Mouse (Mus musculus) Patski (cell line): ENCODE measurements at regions not wholly inside any gene's neighbourhood (a gene's known extent, or its start where the extent isn't known, plus 50 kb on each side); places are given as distances from the start of the nearest gene placed in this dataset.

ENCODE experiments used
- ATAC-seq: fragments of 100-300 bp; one replicate; pipeline ENCODE4 v1.8.0; 2021
- CTCF ChIA-PET: fragments of 350-600 bp; sonication (Branson Sonifier 250); formaldehyde crosslinking; loops from one replicate; lab custom pipeline; 2022; ENCODE audit warnings: inconsistent platforms; lab: Charles Lee
- POLR2A ChIA-PET: fragments of 350-600 bp; sonication (Branson Sonifier 250); formaldehyde crosslinking; loops from one replicate; lab custom pipeline; 2022; ENCODE audit warnings: antibody characterized with exemption, inconsistent platforms; lab: Charles Lee
- DNase-seq: peaks from one replicate; pipeline ENCODE4 v3.0.0-alpha.2; 2011; ENCODE audit warnings: low read depth, low spot score
- H3K27me3 ChIP-seq: fragments of 371-371 bp; one replicate; pipeline ENCODE4 v1.5.1; 2021
- CTCF ChIP-seq: fragments of 100-300 bp; IDR thresholded peaks from one replicate; pipeline ENCODE4 v1.5.1; 2021
- in situ Hi-C: fragments of 300-500 bp; cut with MboI; formaldehyde crosslinking; loops from 3 replicates; pipeline ENCODE4 v1.11.1; 2018; ENCODE audit warnings: low pct_unique_long_range_greater_than_20kb, mixed read lengths

GRCm38 (mm10) chr8:80203769-80204677 lies 146.2 kb upstream of the Hhip start:
- ChIA-PET POLR2A (no interaction called here), CTCF (no interaction called here)
- ATAC-seq (no peak), DNase-seq (no peak)
- peaks cover 21% of the 10 kb centered on the region for H3K27me3 ChIP-seq
- no peak for TF ChIP-seq CTCF
- in situ Hi-C loops, result no loop called here

- in situ Hi-C loops, result no loop called here
- ChIA-PET CTCF (interaction anchor here (1.0 to 1.1 kb wide), 2 partner anchors 11 to 18 kb away, joined by 3 read pairs; no protein-coding TSS in a partner anchor), POLR2A (no interaction called here)
- DNase-seq (no peak), ATAC-seq (no peak)
- peaks cover 28% of the 10 kb centered on the region for H3K27me3 ChIP-seq
- no peak for TF ChIP-seq CTCF
Observed at GRCm38 (mm10) chr8:80197680-80198079, 139.9 kb upstream of the Hhip start.

GRCm38 (mm10) chr8:80190510-80190908 lies 132.7 kb upstream of the Hhip start:
- ChIA-PET POLR2A (no interaction called here), CTCF (interaction anchor here (1.4 kb wide), 1 partner anchor 10 kb away, joined by 3 read pairs; no protein-coding TSS in a partner anchor)
- ATAC-seq (no peak), DNase-seq (no peak)
- in situ Hi-C loops, result no loop called here
- no peak for TF ChIP-seq CTCF
- peaks cover 16% of the 10 kb centered on the region for H3K27me3 ChIP-seq

GRCm38 (mm10) chr8:80189797-80190509 lies 132.1 kb upstream of the Hhip start:
- in situ Hi-C loops, result no loop called here
- POLR2A ChIA-PET, result no interaction called here
- H3K27me3 ChIP-seq, result peaks cover 18% of the 10 kb centered on the region
- ATAC-seq (no peak), DNase-seq (no peak)
- CTCF ChIA-PET, result interaction anchor here (1.4 kb wide), 1 partner anchor 10 kb away, joined by 3 read pairs; no protein-coding TSS in a partner anchor
- TF ChIP-seq CTCF, result no peak

- in situ Hi-C loops, result no loop called here
- POLR2A ChIA-PET, result no interaction called here
- TF ChIP-seq CTCF, result no peak
Observed at GRCm38 (mm10) chr8:80185286-80185685, 127.5 kb upstream of the Hhip start.

GRCm38 (mm10) chr8:80168688-80169087 lies 110.9 kb upstream of the Hhip start:
- in situ Hi-C loops, result no loop called here
- DNase-seq (no peak), ATAC-seq (no peak)
- peaks cover 17% of the 10 kb centered on the region for H3K27me3 ChIP-seq
- POLR2A ChIA-PET, result no interaction called here
- CTCF ChIA-PET, result no interaction called here
- no peak for TF ChIP-seq CTCF

More at GRCm38 (mm10) chr8:80185286-80185685, 127.5 kb upstream of the Hhip start:
- DNase-seq, result no peak
- CTCF ChIA-PET, result no interaction called here
- no peak for ATAC-seq
- H3K27me3 ChIP-seq, result peaks cover 14% of the 10 kb centered on the region

GRCm38 (mm10) chr8:80149458-80150083 lies 91.8 kb upstream of the Hhip start:
- DNase-seq, result no peak
- POLR2A ChIA-PET, result no interaction called here
- H3K27me3 ChIP-seq, result peaks cover 19% of the 10 kb centered on the region
- CTCF ChIA-PET, result interaction anchor here (1.4 kb wide), 1 partner anchor 9 kb away, joined by 4 read pairs; no protein-coding TSS in a partner anchor
- no peak for ATAC-seq
- in situ Hi-C loops, result no loop called here
- TF ChIP-seq CTCF, result no peak

- in situ Hi-C loops, result no loop called here
- peaks cover 19% of the 10 kb centered on the region for H3K27me3 ChIP-seq
- DNase-seq (no peak), ATAC-seq (no peak)
- no peak for TF ChIP-seq CTCF
- ChIA-PET CTCF (no interaction called here), POLR2A (no interaction called here)
Observed at GRCm38 (mm10) chr8:80147929-80148328, 90.1 kb upstream of the Hhip start.

GRCm38 (mm10) chr8:80138481-80138880 lies 80.7 kb upstream of the Hhip start:
- in situ Hi-C loops, result no loop called here
- no peak for TF ChIP-seq CTCF
- POLR2A ChIA-PET, result no interaction called here
- DNase-seq, result no peak
- peaks cover 9% of the 10 kb centered on the region for H3K27me3 ChIP-seq
- CTCF ChIA-PET, result interaction anchor here (1.5 kb wide), 1 partner anchor 72 kb away, joined by 5 read pairs; no protein-coding TSS in a partner anchor
- ATAC-seq, result no peak

- DNase-seq (no peak), ATAC-seq (no peak)
- in situ Hi-C loops, result no loop called here
- CTCF ChIA-PET, result no interaction called here
- POLR2A ChIA-PET, result no interaction called here
- H3K27me3 ChIP-seq, result peaks cover 7% of the 10 kb centered on the region
- TF ChIP-seq CTCF, result no peak
Observed at GRCm38 (mm10) chr8:80120378-80120965, 62.7 kb upstream of the Hhip start.
